Mouse (Mus musculus): Measurements from ENCODE around the gene Psmd4. TPM values are rescaled to one million over a fixed set of nuclear protein-coding genes. Genes with fewer than 3 reads are reported as not detected.

Psmd4 gene
- total and polyA plus RNA-seq, 2 experiments from 2014 or later = 200 to 262 TPM

GRCm38 (mm10) chr3:95002569-95002968 is 39.8 kb downstream of the Psmd4 start:
- Histone ChIP-seq H3K4me2 (ENCODE audit: low read depth, low read length, poor library complexity, severe bottlenecking) (no peak overlapping the region), H3K36me3 (ENCODE audit: insufficient read depth, low read length) (peaks cover 55% of the 10 kb centered on the region), H3K9ac (replicated peaks; ENCODE audit: low read length, poor library complexity, severe bottlenecking) (no peak overlapping the region), H3K4me3 (ENCODE audit: low read depth, low read length) (no peak overlapping the region), H3K27me3 (ENCODE audit: insufficient read depth, low read length) (no peaks in the 10 kb centered on the region), H3K27ac (ENCODE audit: low read depth, low read length) (no peak overlapping the region), H3K4me1 (ENCODE audit: insufficient read depth, low read length) (no peaks in the 10 kb centered on the region), H3K9me3 (ENCODE audit: low read length) (no peaks in the 10 kb centered on the region)
- no peak for TF ChIP-seq CTCF (IDR thresholded peaks at IDR 0.05)
- DNase-seq (ENCODE audit: low spot score) (peak; percentile 22), ATAC-seq (ENCODE audit: low FRiP score) (peak; percentile 13; the same call in 1 of the 2 replicates)
- 55% methylated on average over 4 of the region's 4 CpGs for WGBS

- Histone ChIP-seq H3K36me3 (ENCODE audit: insufficient read depth, low read length) (peaks cover 48% of the 10 kb centered on the region), H3K27me3 (ENCODE audit: insufficient read depth, low read length) (no peaks in the 10 kb centered on the region), H3K4me1 (ENCODE audit: insufficient read depth, low read length) (no peaks in the 10 kb centered on the region), H3K9me3 (ENCODE audit: low read length) (no peaks in the 10 kb centered on the region), H3K27ac (ENCODE audit: low read depth, low read length) (no peak overlapping the region), H3K4me3 (ENCODE audit: low read depth, low read length) (no peak overlapping the region), H3K4me2 (ENCODE audit: low read depth, low read length, poor library complexity, severe bottlenecking) (no peak overlapping the region), H3K9ac (replicated peaks; ENCODE audit: low read length, poor library complexity, severe bottlenecking) (no peak overlapping the region)
- DNase-seq (ENCODE audit: low spot score) (peak; percentile 81), ATAC-seq (ENCODE audit: low FRiP score) (no peak)
- TF ChIP-seq CTCF (IDR thresholded peaks at IDR 0.05) = peak; percentile 95
- WGBS = 30% methylated on average over 2 of the region's 2 CpGs
Measured at GRCm38 (mm10) chr3:94996946-94997345, 45.5 kb downstream of the Psmd4 start.

- Histone ChIP-seq H3K4me2 (ENCODE audit: low read depth, low read length, poor library complexity, severe bottlenecking) (no peak overlapping the region), H3K9ac (replicated peaks; ENCODE audit: low read length, poor library complexity, severe bottlenecking) (no peak overlapping the region), H3K27ac (ENCODE audit: low read depth, low read length) (no peak overlapping the region), H3K9me3 (ENCODE audit: low read length) (no peaks in the 10 kb centered on the region), H3K27me3 (ENCODE audit: insufficient read depth, low read length) (no peaks in the 10 kb centered on the region), H3K4me1 (ENCODE audit: insufficient read depth, low read length) (no peaks in the 10 kb centered on the region), H3K4me3 (ENCODE audit: low read depth, low read length) (no peak overlapping the region), H3K36me3 (ENCODE audit: insufficient read depth, low read length) (peaks cover 32% of the 10 kb centered on the region)
- 50% methylated on average over 9 of the region's 9 CpGs for WGBS
- peak; percentile 6 for DNase-seq (ENCODE audit: low spot score)
- no peak for TF ChIP-seq CTCF (IDR thresholded peaks at IDR 0.05)
- ATAC-seq (ENCODE audit: low FRiP score) = no peak
Measured at GRCm38 (mm10) chr3:94989159-94989761, 53.2 kb downstream of the Psmd4 start.

GRCm38 (mm10) chr3:94987578-94987977 is 54.8 kb downstream of the Psmd4 start:
- Histone ChIP-seq H3K4me3 (ENCODE audit: low read depth, low read length) (no peak overlapping the region), H3K4me2 (ENCODE audit: low read depth, low read length, poor library complexity, severe bottlenecking) (no peak overlapping the region), H3K36me3 (ENCODE audit: insufficient read depth, low read length) (peaks cover 30% of the 10 kb centered on the region), H3K27ac (ENCODE audit: low read depth, low read length) (no peak overlapping the region), H3K9ac (replicated peaks; ENCODE audit: low read length, poor library complexity, severe bottlenecking) (no peak overlapping the region), H3K9me3 (ENCODE audit: low read length) (no peaks in the 10 kb centered on the region), H3K27me3 (ENCODE audit: insufficient read depth, low read length) (no peaks in the 10 kb centered on the region), H3K4me1 (ENCODE audit: insufficient read depth, low read length) (no peaks in the 10 kb centered on the region)
- no peak for DNase-seq (ENCODE audit: low spot score)
- TF ChIP-seq CTCF (IDR thresholded peaks at IDR 0.05) = no peak
- no peak for ATAC-seq (ENCODE audit: low FRiP score)

- no peak for TF ChIP-seq CTCF (IDR thresholded peaks at IDR 0.05)
- H3K4me1 ChIP-seq (ENCODE audit: insufficient read depth, low read length) = no peaks in the 10 kb centered on the region
- H3K36me3 ChIP-seq (ENCODE audit: insufficient read depth, low read length) = peaks cover 33% of the 10 kb centered on the region
- no peak overlapping the region for H3K27ac ChIP-seq (ENCODE audit: low read depth, low read length)
- ATAC-seq (ENCODE audit: low FRiP score) (no peak), DNase-seq (ENCODE audit: low spot score) (no peak)
- WGBS = 100% methylated on average over 2 of the region's 2 CpGs
- no peak overlapping the region for H3K4me3 ChIP-seq (ENCODE audit: low read depth, low read length)
- H3K9ac ChIP-seq (replicated peaks; ENCODE audit: low read length, poor library complexity, severe bottlenecking) = no peak overlapping the region
- no peak overlapping the region for H3K4me2 ChIP-seq (ENCODE audit: low read depth, low read length, poor library complexity, severe bottlenecking)
- no peaks in the 10 kb centered on the region for H3K9me3 ChIP-seq (ENCODE audit: low read length)
- no peaks in the 10 kb centered on the region for H3K27me3 ChIP-seq (ENCODE audit: insufficient read depth, low read length)
Measured at GRCm38 (mm10) chr3:94985513-94985912, 56.9 kb downstream of the Psmd4 start.

GRCm38 (mm10) chr3:94984312-94984711 is 58.1 kb downstream of the Psmd4 start:
- ATAC-seq (ENCODE audit: low FRiP score) = no peak
- peaks cover 33% of the 10 kb centered on the region for H3K36me3 ChIP-seq (ENCODE audit: insufficient read depth, low read length)
- H3K4me2 ChIP-seq (ENCODE audit: low read depth, low read length, poor library complexity, severe bottlenecking) = no peak overlapping the region
- DNase-seq (ENCODE audit: low spot score) = no peak
- TF ChIP-seq CTCF (IDR thresholded peaks at IDR 0.05) = no peak
- no peak overlapping the region for H3K9ac ChIP-seq (replicated peaks; ENCODE audit: low read length, poor library complexity, severe bottlenecking)
- H3K4me3 ChIP-seq (ENCODE audit: low read depth, low read length) = no peak overlapping the region
- H3K27ac ChIP-seq (ENCODE audit: low read depth, low read length) = no peak overlapping the region
- 88% methylated on average over 11 of the region's 11 CpGs for WGBS
- no peaks in the 10 kb centered on the region for H3K9me3 ChIP-seq (ENCODE audit: low read length)
- no peaks in the 10 kb centered on the region for H3K4me1 ChIP-seq (ENCODE audit: insufficient read depth, low read length)
- H3K27me3 ChIP-seq (ENCODE audit: insufficient read depth, low read length) = no peaks in the 10 kb centered on the region

Small RNA genes within 50 kb of the gene (microRNA-seq; reads per million reads assigned to microRNA genes)
- 1.0 reads per million for gene Mir7013 (ENCODE audit: borderline number of aligned reads)

Other genes with a start within 250 kb of the Psmd4 start
- gene Pogz, start 205.0 kb downstream of the Psmd4 start, total RNA-seq (2014; rRNA removed) = 42.5 and 59.9 TPM in 2 replicates
- gene Pogz, start 205.0 kb downstream of the Psmd4 start, polyA plus RNA-seq (2015; fragmentation: Nextera tagmentation; extraction: Ambion mirVana) = 17.2 and 17.5 TPM in 2 replicates
- 270 and 309 TPM in 2 replicates for gene Psmb4, start 155.7 kb downstream of the Psmd4 start, total RNA-seq (2014; rRNA removed)
- 358 and 362 TPM in 2 replicates for gene Psmb4, start 155.7 kb downstream of the Psmd4 start, polyA plus RNA-seq (2015; fragmentation: Nextera tagmentation; extraction: Ambion mirVana)
- gene Selenbp1, start 109.6 kb downstream of the Psmd4 start, total RNA-seq (2014; rRNA removed) = 17.7 and 19.8 TPM in 2 replicates
- gene Selenbp1, start 109.6 kb downstream of the Psmd4 start, polyA plus RNA-seq (2015; fragmentation: Nextera tagmentation; extraction: Ambion mirVana) = 11.7 and 13.7 TPM in 2 replicates
- gene Rfx5, start 88.5 kb downstream of the Psmd4 start, total RNA-seq (2014; rRNA removed) = 17.5 and 25.1 TPM in 2 replicates
- 6.0 and 6.9 TPM in 2 replicates for gene Rfx5, start 88.5 kb downstream of the Psmd4 start, polyA plus RNA-seq (2015; fragmentation: Nextera tagmentation; extraction: Ambion mirVana)
- 55.0 and 60.7 TPM in 2 replicates for gene Pi4kb, start 67.9 kb downstream of the Psmd4 start, total RNA-seq (2014; rRNA removed)
- gene Pi4kb, start 67.9 kb downstream of the Psmd4 start, polyA plus RNA-seq (2015; fragmentation: Nextera tagmentation; extraction: Ambion mirVana) = 21.0 and 24.3 TPM in 2 replicates
- 25.7 and 30.0 TPM in 2 replicates for gene Zfp687, start 27.2 kb downstream of the Psmd4 start, total RNA-seq (2014; rRNA removed)
- 13.3 and 15.6 TPM in 2 replicates for gene Zfp687, start 27.2 kb downstream of the Psmd4 start, polyA plus RNA-seq (2015; fragmentation: Nextera tagmentation; extraction: Ambion mirVana)
- 20.1 and 21.6 TPM in 2 replicates for gene Pip5k1a, start 64.3 kb upstream of the Psmd4 start, total RNA-seq (2014; rRNA removed)
- 12.9 and 13.3 TPM in 2 replicates for gene Pip5k1a, start 64.3 kb upstream of the Psmd4 start, polyA plus RNA-seq (2015; fragmentation: Nextera tagmentation; extraction: Ambion mirVana)
- gene Vps72, start 68.4 kb upstream of the Psmd4 start, total RNA-seq (2014; rRNA removed) = 69.6 and 84.7 TPM in 2 replicates
- 131 and 136 TPM in 2 replicates for gene Vps72, start 68.4 kb upstream of the Psmd4 start, polyA plus RNA-seq (2015; fragmentation: Nextera tagmentation; extraction: Ambion mirVana)
- not detected in 2 replicates for gene Tmod4, start 81.9 kb upstream of the Psmd4 start, total RNA-seq (2014; rRNA removed)
- 0.41 and 0.49 TPM in 2 replicates for gene Tmod4, start 81.9 kb upstream of the Psmd4 start, polyA plus RNA-seq (2015; fragmentation: Nextera tagmentation; extraction: Ambion mirVana)
- gene Scnm1, start 91.4 kb upstream of the Psmd4 start, total RNA-seq (2014; rRNA removed) = 47.6 and 60.4 TPM in 2 replicates
- gene Scnm1, start 91.4 kb upstream of the Psmd4 start, polyA plus RNA-seq (2015; fragmentation: Nextera tagmentation; extraction: Ambion mirVana) = 69.6 and 82.7 TPM in 2 replicates
- gene Lysmd1, start 91.5 kb upstream of the Psmd4 start, total RNA-seq (2014; rRNA removed) = 35.3 and 42.2 TPM in 2 replicates
- gene Lysmd1, start 91.5 kb upstream of the Psmd4 start, polyA plus RNA-seq (2015; fragmentation: Nextera tagmentation; extraction: Ambion mirVana) = 50.9 and 51.9 TPM in 2 replicates
- gene Tnfaip8l2, start 99.7 kb upstream of the Psmd4 start, total RNA-seq (2014; rRNA removed) = 0.93 and 1.2 TPM in 2 replicates
- gene Tnfaip8l2, start 99.7 kb upstream of the Psmd4 start, polyA plus RNA-seq (2015; fragmentation: Nextera tagmentation; extraction: Ambion mirVana) = 2.2 and 2.8 TPM in 2 replicates
- gene Sema6c, start 117.8 kb upstream of the Psmd4 start, total RNA-seq (2014; rRNA removed) = 126 and 148 TPM in 2 replicates
- 17.1 and 18.4 TPM in 2 replicates for gene Sema6c, start 117.8 kb upstream of the Psmd4 start, polyA plus RNA-seq (2015; fragmentation: Nextera tagmentation; extraction: Ambion mirVana)
- 6.5 and 7.6 TPM in 2 replicates for gene Gabpb2, start 175.3 kb upstream of the Psmd4 start, total RNA-seq (2014; rRNA removed)
- 1.5 and 1.6 TPM in 2 replicates for gene Gabpb2, start 175.3 kb upstream of the Psmd4 start, polyA plus RNA-seq (2015; fragmentation: Nextera tagmentation; extraction: Ambion mirVana)
- 35.0 and 54.7 TPM in 2 replicates for gene Cdc42se1, start 186.1 kb upstream of the Psmd4 start, total RNA-seq (2014; rRNA removed)
- gene Cdc42se1, start 186.1 kb upstream of the Psmd4 start, polyA plus RNA-seq (2015; fragmentation: Nextera tagmentation; extraction: Ambion mirVana) = 40.9 and 41.4 TPM in 2 replicates
- 301 and 367 TPM in 2 replicates for gene Mllt11, start 189.6 kb upstream of the Psmd4 start, total RNA-seq (2014; rRNA removed)
- gene Mllt11, start 189.6 kb upstream of the Psmd4 start, polyA plus RNA-seq (2015; fragmentation: Nextera tagmentation; extraction: Ambion mirVana) = 738 and 774 TPM in 2 replicates
- gene Gm128, start 199.0 kb upstream of the Psmd4 start, total RNA-seq (2014; rRNA removed) = 0.24 and 0.49 TPM in 2 replicates
- gene Gm128, start 199.0 kb upstream of the Psmd4 start, polyA plus RNA-seq (2015; fragmentation: Nextera tagmentation; extraction: Ambion mirVana) = 0.19 and 0.27 TPM in 2 replicates
- gene Bnipl, start 208.6 kb upstream of the Psmd4 start, total RNA-seq (2014; rRNA removed) = not detected in 2 replicates
- not detected in 2 replicates for gene Bnipl, start 208.6 kb upstream of the Psmd4 start, polyA plus RNA-seq (2015; fragmentation: Nextera tagmentation; extraction: Ambion mirVana)
- gene Mindy1, start 238.7 kb upstream of the Psmd4 start, total RNA-seq (2014; rRNA removed) = 36.5 and 37.1 TPM in 2 replicates
- 34.8 and 36.5 TPM in 2 replicates for gene Mindy1, start 238.7 kb upstream of the Psmd4 start, polyA plus RNA-seq (2015; fragmentation: Nextera tagmentation; extraction: Ambion mirVana)
- 78.9 and 93.8 TPM in 2 replicates for gene Prune1, start 239.5 kb upstream of the Psmd4 start, total RNA-seq (2014; rRNA removed)
- gene Prune1, start 239.5 kb upstream of the Psmd4 start, polyA plus RNA-seq (2015; fragmentation: Nextera tagmentation; extraction: Ambion mirVana) = 77.3 and 84.0 TPM in 2 replicates

Measured in midbrain, postnatal 0 days (tissue).